Mouse (Mus musculus) spleen, adult 10 weeks (tissue): ENCODE data around the gene Psma7. TPM values are rescaled to one million over a fixed set of nuclear protein-coding genes. Genes with fewer than 3 reads are reported as not detected.

Source experiments
- polyA plus RNA-seq: library from polyadenylated mRNA; stranded (reverse); fragments of 350-450 nt; fragmentation: Illumina TruSeq; extraction: RNeasy Lipid Tissue Mini Kit (QIAGEN cat#74804); gene quantifications from one replicate; pipeline ENCODE4 v1.2.3, GENCODE M21; 2015; ENCODE audit warnings: low replicate concordance; ENCODE audit not compliant: insufficient read depth

The Psma7 gene
- polyA plus RNA-seq = 201 TPM

DNA sequence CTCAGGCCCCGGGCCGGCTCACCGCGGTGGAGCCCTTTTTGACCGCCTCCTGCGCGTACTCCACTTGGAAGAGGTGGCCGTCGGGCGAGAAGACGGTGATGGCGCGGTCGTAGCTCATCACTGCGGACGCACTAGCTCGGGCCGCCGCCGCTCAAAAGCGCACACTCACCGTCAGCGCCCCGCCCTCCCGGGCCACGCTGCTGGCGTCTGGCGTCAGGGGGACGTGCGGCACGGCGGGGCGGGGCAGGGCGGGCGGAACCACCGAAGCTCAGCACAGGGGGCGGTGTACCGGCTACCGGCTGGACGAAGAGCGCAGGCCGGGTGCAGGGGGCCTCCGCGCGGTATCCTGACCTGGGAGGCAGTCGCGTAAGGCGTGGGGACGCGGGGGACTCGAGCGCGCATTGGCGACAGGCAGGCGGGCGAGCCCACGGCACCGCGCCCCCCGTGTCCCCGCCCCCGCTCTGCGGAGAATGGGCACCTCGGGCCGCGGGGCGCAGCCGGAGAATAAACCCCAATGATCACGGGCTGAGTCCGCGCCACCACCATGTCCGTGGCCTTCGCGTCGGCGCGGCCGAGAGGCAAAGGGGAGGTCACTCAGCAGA lies at the start of gene Psma7, which contains the start of gene Ss18l1:
Gene Psma7 (minus strand): TSS at position 178 of the 602 bp plus-strand sequence.
Gene Ss18l1 (plus strand): TSS at position 254 of the 602 bp plus-strand sequence.

GRCm38 (mm10) chr2:180070481-180071453 lies 28.5 kb upstream of the Psma7 start, which contains the start of gene Mtg2:
TSS of gene Mtg2 (plus strand) at chr2:180070588.

DNA sequence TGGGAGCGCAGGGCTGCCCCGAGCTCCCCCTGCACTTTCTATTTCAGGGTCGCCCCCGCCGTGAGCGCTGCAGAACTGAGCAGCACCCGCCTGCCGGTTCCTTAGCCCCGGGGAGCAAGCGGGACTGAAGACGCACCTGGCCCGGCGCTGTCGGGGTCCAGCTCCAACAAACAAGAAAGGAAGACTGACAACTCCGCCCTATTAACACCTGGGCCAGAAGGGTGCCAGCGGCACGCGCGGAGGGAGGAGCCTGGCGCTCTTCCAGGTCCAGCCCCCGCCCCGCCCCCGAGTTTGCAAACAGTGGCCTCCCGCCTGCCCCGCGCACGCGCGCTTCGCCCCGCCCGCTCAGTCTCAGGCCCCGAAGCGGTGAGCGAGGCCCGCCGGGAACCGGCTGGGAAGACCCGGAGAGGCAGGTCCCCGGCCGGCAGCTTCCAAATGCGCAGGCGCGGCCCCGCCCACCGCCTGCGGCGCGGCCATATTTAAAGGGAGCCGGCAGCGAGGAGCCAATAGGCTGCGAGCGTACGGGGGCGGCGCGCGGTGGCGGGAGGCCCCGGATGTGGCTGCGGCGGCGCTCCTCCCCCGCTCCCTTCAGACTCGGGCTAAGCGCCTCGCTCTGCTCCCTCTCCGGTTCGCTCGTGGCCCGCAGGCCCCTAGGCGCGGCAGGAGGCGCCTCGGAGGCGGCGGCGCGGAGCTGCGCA lies 17.7 kb downstream of the Psma7 start, which contains the start of gene Lsm14b:
Gene Lsm14b (plus strand): TSS at position 587 of the 698 bp plus-strand sequence.

Other genes starting within 250 kb of the Psma7 start
- 37.0 TPM for gene Taf4, start 65.8 kb downstream of the Psma7 start, polyA plus RNA-seq
- gene Lsm14b, start 17.4 kb downstream of the Psma7 start, polyA plus RNA-seq = 33.6 TPM
- gene Ss18l1, start 76 bp upstream of the Psma7 start, polyA plus RNA-seq = 7.9 TPM
- gene Mtg2, start 28.2 kb upstream of the Psma7 start, polyA plus RNA-seq = 17.9 TPM
- not detected for gene Hrh3, start 62.1 kb upstream of the Psma7 start, polyA plus RNA-seq
- 30.4 TPM for gene Osbpl2, start 76.9 kb upstream of the Psma7 start, polyA plus RNA-seq
- gene Adrm1, start 129.1 kb upstream of the Psma7 start, polyA plus RNA-seq = 43.0 TPM
- 2.7 TPM for gene Lama5, start 183.4 kb upstream of the Psma7 start, polyA plus RNA-seq
- 1,124 TPM for gene Rps21, start 214.9 kb upstream of the Psma7 start, polyA plus RNA-seq
- 47.4 TPM for gene Cables2, start 231.1 kb upstream of the Psma7 start, polyA plus RNA-seq
- gene Rbbp8nl, start 247.4 kb upstream of the Psma7 start, polyA plus RNA-seq = not detected